Mouse (Mus musculus) heart, embryonic 12.5 days (tissue): ENCODE results near the gene Tex16. TPM values are rescaled to one million over a fixed set of nuclear protein-coding genes. Genes with fewer than 3 reads are reported as not detected.

Source experiments
- ATAC-seq: fragments of 200-750 bp; cut with Nextera tagmentation; 2 replicates; pipeline ENCODE4 v1.8.0; 2017; ENCODE audit warnings: moderate TSS enrichment, moderate library complexity; ENCODE audit not compliant: insufficient number of reproducible peaks, low FRiP score
- H3K27ac ChIP-seq: fragments of 300-500 bp; sonication (generic); 2 replicates; pipeline ENCODE4 v1.5.1; 2016; ENCODE audit warnings: mild to moderate bottlenecking, moderate library complexity; ENCODE audit not compliant: poor library complexity, severe bottlenecking
- H3K27me3 ChIP-seq: fragments of 300-500 bp; sonication (generic); replicated peaks from 2 replicates; pipeline ENCODE4 v1.6.1; 2016; ENCODE audit warnings: mild to moderate bottlenecking, moderate library complexity
- H3K36me3 ChIP-seq: fragments of 300-500 bp; sonication (generic); 2 replicates; pipeline ENCODE4 v1.6.1; 2016; ENCODE audit warnings: mild to moderate bottlenecking, moderate library complexity
- H3K4me1 ChIP-seq: fragments of 300-500 bp; sonication (generic); replicated peaks from 2 replicates; pipeline ENCODE4 v1.6.1; 2016; ENCODE audit warnings: mild to moderate bottlenecking
- H3K4me2 ChIP-seq: fragments of 300-500 bp; sonication (generic); 2 replicates; pipeline ENCODE4 v1.6.1; 2016; ENCODE audit warnings: mild to moderate bottlenecking, moderate library complexity
- H3K4me3 ChIP-seq: fragments of 300-500 bp; sonication (generic); 2 replicates; pipeline ENCODE4 v1.5.1; 2016; ENCODE audit warnings: mild to moderate bottlenecking
- H3K9ac ChIP-seq: fragments of 300-500 bp; sonication (generic); 2 replicates; pipeline ENCODE4 v1.6.1; 2016; ENCODE audit warnings: mild to moderate bottlenecking, moderate library complexity
- H3K9me3 ChIP-seq: fragments of 300-500 bp; sonication (generic); replicated peaks from 2 replicates; pipeline ENCODE4 v1.6.1; 2016; ENCODE audit warnings: mild to moderate bottlenecking, moderate library complexity
- WGBS: fragments of 180-500 bp; shearing (Covaris S2); methylation state at CpG from one replicate; pipeline ENCODE4 v1.1.7; 2016; 5-methylcytosine and 5-hydroxymethylcytosine counted together
- polyA plus RNA-seq: library from polyadenylated mRNA; unstranded; fragments of >200 nt; fragmentation: Nextera tagmentation; extraction: Ambion mirVana; gene quantifications from 2 replicates; pipeline ENCODE4 v1.2.1, GENCODE M21; 2016

Gene Tex16
- 0.61 and 1.2 TPM in 2 replicates for polyA plus RNA-seq

DNA sequence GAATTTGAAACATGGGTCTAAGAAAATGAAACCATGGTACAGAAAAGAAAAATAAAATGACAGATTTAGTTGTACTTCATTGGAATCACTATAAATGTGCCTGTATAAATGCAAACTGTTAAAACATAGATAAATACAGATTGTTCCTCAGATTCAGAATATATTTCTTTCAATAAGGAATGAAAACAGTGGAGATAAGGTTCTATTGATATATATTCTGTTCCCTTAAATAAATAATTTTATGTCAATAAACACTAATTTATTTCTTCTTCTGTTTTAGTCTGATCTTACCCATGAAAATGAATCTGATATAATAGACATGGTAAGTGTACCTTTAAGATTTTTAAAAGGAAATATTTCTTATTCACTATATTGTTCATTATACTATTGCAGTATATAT, at the start of gene Tex16:
Tex16 (plus strand) TSS at position 301 of the 400 bp plus-strand sequence.
- ATAC-seq, result no peak
- no peak within 1 kb of the TSS for H3K9ac ChIP-seq
- H3K4me3 ChIP-seq, result no peak within 1 kb of the TSS
- H3K4me1 ChIP-seq, result no peaks in the 10 kb centered on the region
- no peak within 1 kb of the TSS for H3K4me2 ChIP-seq
- no peaks in the 10 kb centered on the region for H3K27me3 ChIP-seq
- no peak within 1 kb of the TSS for H3K27ac ChIP-seq
- H3K36me3 ChIP-seq, result no peaks in the 10 kb centered on the region
- H3K9me3 ChIP-seq, result no peaks in the 10 kb centered on the region

- Histone ChIP-seq H3K9ac (no peak overlapping the region), H3K36me3 (no peaks in the 10 kb centered on the region), H3K4me3 (no peak overlapping the region), H3K9me3 (no peaks in the 10 kb centered on the region), H3K27ac (no peak overlapping the region), H3K4me1 (no peaks in the 10 kb centered on the region), H3K4me2 (no peak overlapping the region), H3K27me3 (no peaks in the 10 kb centered on the region)
- 35% methylated on average over 1 of the region's 1 CpGs for WGBS
- ATAC-seq, result no peak
These were observed 11.1 kb upstream of the Tex16 start for GRCm38 (mm10) chrX:111999661-112000060.

Other genes with a start within 250 kb of the Tex16 start
- 0.50 and 0.67 TPM in 2 replicates for gene Gm45194, start 119.6 kb upstream of the Tex16 start, polyA plus RNA-seq
- gene 4933403O08Rik, start 228.0 kb downstream of the Tex16 start, polyA plus RNA-seq, result not detected in 2 replicates